Mouse (Mus musculus) CD4-positive, CD25-positive, alpha-beta regulatory T cell, adult 2 months (primary cell): ENCODE measurements around the gene Ppp1r14d.

Experiments used
- DNase-seq: peaks from one replicate; pipeline ENCODE4 v3.0.0-alpha.2; 2012; ENCODE audit warnings: low read depth, low spot score

Ppp1r14d gene

DNA sequence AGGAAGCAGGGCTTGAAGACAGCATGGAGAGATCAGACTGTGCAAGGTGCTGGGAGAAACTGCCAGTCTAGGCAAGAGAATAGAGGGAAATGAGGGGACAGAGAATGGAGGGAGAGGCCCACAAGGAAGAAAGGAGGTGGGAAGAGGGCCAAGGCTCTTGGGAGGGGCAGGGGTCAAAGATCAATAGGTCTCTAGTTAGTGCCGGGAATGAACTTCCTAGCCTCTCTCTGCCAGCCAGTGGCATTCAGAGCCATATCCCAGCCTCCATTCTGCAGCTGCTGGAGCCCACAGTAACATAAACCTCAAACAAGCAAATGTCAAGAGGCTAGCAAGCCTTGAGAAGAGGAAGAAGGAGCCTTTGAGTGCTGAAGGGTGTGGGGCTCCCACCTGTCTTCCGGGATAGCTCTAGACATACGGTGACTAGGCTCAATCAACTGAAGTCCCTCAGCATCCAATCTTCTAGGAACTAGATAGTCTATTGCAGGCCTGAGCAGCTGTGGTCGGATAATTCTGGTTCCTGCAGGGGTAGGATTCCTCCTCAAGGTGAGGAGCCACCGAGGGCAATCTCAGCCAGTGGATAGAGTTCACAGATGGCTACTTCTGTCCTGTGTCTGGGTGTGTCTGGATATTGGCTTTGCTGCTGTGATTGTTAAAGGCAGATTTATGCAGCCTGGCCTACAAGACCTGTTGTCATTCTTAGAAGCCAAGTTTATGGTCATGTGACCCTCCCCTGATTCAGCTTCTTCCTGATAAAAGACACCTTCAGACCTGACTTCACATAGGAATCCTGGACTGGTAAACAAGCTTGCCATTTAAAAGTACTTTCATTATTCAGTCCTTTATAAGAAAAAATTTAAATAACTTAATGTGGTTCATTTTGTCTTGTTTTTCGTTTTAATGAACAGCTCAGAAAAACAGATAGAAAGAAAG is at the start of gene Ppp1r14d:
TSS of gene Ppp1r14d (minus strand) at position 132 of the 930 bp plus-strand sequence.
- DNase-seq = no peak

- no peak for DNase-seq
Observed at GRCm38 (mm10) chr2:119277810-119278209, 48.1 kb upstream of the Ppp1r14d start.

DNA sequence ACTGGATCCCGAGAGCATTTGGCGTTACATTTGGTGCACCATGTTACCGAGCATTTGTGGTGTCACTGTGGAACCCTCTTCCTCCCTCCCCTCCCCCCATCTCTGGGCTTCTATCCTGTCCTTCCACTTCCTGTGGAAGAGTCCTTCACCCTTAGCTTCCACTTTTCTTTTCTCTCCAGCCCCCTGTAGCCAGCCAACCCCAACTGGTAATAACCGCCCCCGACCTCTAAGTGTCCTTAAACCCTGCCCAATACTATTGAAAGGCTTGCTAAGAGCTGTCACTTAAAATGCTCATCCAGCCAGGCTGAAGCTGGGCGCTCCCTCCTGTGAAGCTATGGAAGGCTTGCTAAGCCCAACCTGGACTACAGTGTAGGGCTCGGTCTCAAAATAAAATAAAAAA is 47.2 kb upstream of the Ppp1r14d start:
- DNase-seq = no peak

DNA sequence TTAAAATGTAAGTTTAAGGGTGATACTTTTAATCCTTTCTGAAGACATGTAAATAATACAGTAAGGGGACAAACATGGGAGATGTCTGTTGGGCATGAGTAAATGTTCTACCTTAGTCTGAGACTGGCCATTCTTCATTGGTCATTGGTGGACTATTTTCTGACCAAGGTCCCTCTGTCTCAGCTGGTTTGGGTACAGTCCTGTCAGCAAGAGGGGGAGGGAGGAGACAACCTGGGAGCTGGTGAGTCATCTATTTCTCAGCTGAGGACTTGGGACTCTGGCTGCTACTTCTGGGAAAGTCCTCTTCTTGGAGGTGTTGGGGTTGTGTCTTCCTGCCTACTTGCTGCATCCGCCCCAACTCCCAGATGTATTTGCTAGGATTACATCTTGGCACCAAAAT is 44.4 kb upstream of the Ppp1r14d start:
- DNase-seq = no peak

DNA sequence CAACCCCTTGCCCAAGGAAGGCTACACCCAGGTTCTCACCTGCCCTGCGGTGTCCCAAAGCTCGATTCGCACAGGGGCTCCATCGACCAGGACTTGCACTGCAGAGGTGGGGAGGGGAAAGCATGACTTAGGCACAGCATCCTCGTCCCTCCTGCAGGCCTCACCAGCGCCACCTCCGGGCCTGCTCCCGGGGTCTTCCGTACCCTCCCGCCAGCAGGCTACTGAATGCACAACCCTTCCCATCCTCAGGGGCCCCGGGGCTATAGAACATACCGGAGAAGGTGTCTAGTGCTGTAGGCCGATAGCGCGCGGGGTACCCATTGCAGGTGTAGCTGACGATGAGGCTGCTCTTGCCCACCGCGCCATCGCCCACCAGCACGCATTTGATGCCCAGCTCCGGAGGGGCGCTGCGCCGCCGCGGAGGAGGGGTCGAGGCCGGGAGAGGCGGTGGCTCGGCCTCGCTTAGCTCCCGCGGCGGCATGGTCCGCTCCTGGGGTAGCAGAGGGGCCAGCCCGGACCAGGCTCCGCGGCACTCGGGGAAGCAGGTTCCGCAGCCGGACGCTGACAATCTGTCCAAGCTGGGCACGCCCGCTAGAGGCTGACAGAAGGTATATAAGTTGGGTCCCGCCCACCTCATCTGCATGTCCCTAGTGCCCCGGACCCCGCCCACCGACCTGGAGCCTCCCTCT is 41.1 kb upstream of the Ppp1r14d start, which contains the start of gene Rhov:
TSS of gene Rhov (minus strand) at position 630 of the 689 bp plus-strand sequence.
- DNase-seq = peak; percentile 70

GRCm38 (mm10) chr2:119270286-119270642 is 40.6 kb upstream of the Ppp1r14d start:
- no peak for DNase-seq

DNA sequence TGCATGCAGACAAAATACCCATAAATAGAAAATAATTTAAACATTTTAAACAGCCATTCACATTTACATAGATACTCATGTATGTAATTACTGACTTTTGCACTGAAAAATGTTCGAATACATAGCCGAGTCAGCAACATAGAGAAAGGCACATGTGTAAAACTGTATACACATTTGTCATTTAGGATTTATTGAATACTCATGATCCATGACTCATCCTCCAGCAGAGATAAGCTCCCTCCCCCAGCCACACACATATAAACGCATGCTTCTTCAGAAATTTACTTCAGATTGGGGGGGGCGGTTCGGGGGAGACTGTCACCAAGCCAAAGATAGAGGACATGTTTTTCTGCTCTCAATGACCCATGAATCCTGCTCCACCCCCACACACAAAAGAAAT is 34.1 kb upstream of the Ppp1r14d start:
- no peak for DNase-seq

DNA sequence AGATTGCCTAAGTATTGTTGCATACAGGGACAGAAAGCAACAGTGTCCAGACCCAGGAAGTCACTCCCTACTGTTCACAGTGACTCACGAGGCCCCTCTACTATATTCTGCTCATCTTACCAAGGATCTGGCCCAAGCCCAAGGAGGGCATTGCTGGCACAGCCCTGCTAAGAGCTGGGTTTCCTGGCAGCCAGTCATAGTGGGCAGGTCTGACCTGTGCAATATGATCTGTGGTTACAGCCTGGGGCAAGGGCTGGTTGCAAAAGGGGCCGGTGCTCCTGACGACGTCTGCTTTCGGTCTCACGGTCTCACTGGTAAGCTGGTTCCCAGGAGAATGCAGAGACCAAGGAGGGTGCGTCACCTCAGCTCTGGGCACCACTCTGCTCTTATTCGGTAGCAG is 33.3 kb upstream of the Ppp1r14d start:
- DNase-seq = no peak

DNA sequence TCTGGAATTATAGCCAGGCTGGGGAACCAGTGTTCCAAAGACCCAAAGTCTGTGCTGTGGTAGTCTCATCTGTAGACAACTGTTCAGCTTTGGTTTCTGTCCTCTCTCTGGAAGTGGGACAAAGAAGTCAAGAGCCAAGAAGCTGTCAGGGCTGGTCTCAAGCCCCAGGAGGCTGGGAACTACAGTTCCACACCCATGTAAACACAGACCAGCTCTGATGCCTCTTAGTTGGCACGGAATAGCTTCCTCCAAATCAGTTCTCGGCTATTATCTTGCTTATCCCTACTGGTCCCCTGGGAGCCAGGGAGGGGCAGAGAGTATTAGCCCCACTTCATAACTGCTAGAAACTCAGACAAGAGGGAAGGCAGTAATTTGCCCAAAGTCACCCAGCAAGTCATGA is 31.6 kb upstream of the Ppp1r14d start:
- no peak for DNase-seq

- no peak for DNase-seq
Observed at GRCm38 (mm10) chr2:119260518-119260917, 30.8 kb upstream of the Ppp1r14d start.

DNA sequence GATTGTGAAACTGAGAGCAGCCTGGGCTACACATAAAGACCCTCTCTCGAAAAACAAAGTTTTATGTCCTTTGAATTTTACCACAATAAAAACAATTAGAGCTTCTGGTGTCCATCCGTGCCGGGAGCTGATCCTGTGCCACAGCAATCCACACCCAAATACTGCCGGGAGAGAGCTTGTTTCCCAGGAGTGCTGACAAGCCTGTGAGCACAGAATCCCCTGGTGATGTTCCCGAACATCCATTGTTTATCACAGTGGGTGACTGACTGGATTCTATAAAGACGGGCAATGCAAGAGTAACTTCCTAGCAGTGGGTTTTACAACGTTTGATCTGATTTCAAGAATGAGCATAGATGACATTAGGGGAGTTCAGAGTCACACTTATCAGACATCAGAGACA is 25.3 kb upstream of the Ppp1r14d start:
- no peak for DNase-seq

DNA sequence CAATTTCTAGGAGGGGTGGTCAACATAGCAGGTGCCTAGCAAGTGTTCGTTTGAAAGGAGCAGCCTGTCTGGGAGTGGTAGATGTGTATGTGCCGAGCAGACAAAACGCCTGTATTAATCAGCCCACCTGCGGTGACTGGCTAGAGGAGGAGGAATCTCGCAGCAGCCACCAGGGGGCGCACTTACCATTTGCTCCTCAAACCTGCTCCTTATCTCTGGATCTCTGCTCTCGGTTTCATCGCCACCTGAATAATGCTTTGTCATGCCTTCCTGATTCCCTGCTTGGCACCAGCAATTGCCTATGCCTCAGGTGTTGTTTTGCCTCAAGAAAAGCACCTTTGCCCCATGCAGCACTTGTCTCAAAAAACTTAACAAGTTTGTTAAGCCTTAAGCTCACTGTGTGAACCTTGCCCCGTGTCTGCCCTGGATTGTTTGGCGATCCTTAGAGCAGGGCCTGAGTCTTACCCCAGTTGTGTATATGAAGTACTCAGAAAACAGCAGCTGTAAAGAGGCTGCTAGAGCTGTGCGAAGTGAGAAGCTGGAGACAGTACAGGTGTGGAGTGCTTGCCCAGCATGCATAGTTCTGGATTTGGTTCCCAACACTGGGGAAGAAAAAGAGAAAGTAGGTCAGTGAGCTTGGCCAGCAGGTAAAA is 21.2 kb upstream of the Ppp1r14d start:
- peak; percentile 93 for DNase-seq

DNA sequence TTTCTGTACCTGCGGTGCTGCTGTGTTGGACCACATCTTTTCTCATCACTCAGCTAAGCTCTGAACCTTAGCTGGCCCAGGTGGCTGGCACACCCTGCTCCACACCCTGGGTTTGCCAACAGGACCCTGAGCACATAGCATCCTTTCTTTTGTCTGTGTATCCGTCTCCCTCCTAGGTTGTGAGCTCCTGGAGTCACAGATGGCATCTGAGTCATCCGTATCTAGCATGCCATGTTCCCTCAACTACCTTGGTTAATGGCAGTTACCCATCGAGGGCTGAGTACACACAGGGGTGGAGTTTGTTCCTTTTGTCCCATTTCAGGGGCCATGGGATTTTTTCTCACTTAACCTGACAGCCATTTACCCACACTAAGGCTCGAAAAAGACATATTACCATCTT is 20.7 kb upstream of the Ppp1r14d start:
- DNase-seq = no peak

DNA sequence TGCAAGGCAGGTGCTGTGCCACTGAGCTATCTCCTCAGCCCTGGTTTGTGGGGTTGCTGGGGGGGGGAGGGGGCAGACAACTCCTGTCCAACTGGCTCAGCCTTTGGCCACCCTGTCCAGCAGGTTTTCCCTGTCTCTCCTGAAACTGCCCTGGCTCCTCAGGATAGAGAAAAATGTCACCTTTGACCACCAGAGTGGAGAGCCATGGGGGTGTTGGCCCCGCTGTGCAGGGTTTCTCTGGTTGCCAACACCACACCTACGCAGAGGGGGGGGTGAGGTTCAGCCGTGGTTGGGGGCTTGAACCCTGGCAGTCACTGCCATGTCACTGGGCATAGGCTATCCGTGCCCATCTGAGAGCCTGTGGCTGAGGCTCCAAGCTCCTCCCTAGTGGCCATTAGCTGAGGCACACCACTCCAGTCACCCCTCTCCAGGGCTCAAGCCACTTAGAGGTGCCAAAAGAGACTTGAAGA is 19.9 kb upstream of the Ppp1r14d start:
- DNase-seq = no peak

GRCm38 (mm10) chr2:119247904-119248303 is 18.2 kb upstream of the Ppp1r14d start:
- DNase-seq = no peak

DNA sequence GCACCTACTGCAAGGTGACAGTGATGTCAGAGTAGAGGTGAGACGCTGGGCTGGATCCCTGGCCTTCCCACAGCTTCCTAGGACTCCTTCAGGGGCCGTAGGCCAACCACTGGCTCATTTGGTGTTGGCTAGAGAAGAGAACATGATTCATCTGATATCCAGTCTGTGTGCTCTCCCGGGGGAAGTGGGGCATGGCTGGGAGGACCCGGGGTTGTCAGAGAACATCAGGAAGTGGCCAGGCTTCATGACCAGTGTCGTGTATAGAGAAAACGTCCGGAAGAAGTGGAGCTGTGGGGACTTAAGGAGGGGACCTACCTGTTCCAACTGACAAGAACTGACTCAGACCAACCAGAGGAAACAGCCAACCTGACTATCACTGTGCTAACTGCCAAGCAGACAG is 15.5 kb upstream of the Ppp1r14d start:
- no peak for DNase-seq

DNA sequence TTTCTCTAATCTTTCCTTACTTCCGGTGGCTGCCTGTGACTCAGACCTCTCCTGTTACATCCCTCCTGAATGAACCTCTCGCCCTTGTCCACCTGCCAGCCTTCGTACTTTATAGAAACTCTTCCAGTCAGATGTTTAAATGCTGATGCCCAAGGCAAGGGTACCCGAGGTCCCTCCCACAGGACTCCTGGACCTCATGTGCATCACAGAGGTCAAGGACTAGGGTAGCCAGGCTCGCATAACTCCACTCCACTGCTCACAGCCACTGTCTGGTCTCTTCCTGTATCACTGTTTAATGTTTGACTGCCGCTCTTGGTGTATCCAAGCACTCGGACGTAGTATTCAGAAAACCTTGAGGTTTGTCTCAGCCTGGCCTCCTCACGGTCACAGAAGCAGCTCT is 12.8 kb upstream of the Ppp1r14d start:
- DNase-seq = no peak

GRCm38 (mm10) chr2:119240819-119241186 is 11.1 kb upstream of the Ppp1r14d start:
- no peak for DNase-seq

DNA sequence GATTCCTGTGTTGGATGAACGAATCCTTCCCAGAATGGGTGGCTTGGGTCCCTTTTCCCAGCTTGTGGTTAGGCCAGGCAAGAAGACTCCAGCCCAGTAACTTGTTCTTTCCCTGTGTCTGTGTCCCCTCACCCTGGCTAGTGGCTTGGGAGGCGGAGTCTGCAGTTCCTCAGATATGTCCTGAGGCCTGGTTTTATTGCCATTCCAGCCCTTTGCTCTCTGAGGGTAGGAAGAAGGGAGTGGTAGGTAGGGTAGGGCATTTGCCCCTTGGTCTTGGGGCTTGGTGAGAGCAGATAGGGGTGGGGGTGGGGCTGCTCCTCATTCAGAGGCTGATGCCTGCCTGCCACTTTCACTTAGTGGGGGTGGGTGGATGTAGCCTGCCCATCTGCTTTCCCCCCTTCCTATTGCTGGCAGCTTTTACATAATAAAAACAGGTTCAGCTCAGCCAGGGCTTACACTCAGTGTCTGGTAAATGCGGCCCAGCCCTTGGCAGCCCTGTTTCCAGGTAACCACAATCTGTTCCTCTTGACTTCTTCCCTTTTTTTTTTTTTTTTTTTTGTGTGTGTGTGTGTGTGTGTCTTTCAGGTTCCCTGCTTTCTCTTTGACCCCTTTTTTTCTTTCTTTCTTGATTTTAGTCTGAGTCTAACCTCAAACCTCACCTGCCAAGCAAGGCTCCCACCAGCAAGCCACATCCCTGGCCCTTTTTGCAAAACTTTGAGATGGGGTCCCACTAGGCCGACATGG is 10.5 kb upstream of the Ppp1r14d start:
- no peak for DNase-seq

- DNase-seq = no peak
Observed at GRCm38 (mm10) chr2:119238671-119239070, 9.0 kb upstream of the Ppp1r14d start.

DNA sequence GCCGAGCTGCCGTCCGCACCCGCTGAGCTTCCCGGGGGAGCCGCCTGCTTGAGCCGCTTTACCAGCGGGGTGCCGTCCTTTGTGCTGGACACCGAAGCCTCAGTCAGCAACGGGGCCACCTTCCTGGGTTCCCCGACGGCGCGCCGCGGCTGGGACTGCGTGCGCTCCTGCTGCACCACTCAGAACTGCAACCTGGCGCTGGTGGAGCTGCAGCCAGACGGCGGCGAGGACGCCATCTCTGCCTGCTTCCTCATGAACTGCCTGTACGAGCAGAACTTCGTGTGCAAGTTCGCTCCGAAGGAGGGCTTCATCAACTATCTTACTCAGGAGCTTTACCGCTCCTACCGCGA is 8.1 kb upstream of the Ppp1r14d start:
- peak; percentile 13 for DNase-seq
